Mouse (Mus musculus) right cerebral cortex, adult 18-20 months (tissue): ENCODE results near the gene Prkag2.
A peak's percentile ranks its signal among the peaks of the same experiment; 100 is the strongest.

Source experiments
- DNase-seq: peaks from one replicate; pipeline ENCODE4 v3.0.0; 2022; ENCODE audit warnings: mixed read lengths

Gene Prkag2

GRCm38 (mm10) chr5:25044007-25044406 is 56.4 kb downstream of the Prkag2 start:
- no peak for DNase-seq

- no peak for DNase-seq
These were observed 58.5 kb downstream of the Prkag2 start for GRCm38 (mm10) chr5:25041947-25042346.

GRCm38 (mm10) chr5:25041307-25041706 is 59.1 kb downstream of the Prkag2 start:
- no peak for DNase-seq

GRCm38 (mm10) chr5:25040903-25041302 is 59.5 kb downstream of the Prkag2 start:
- no peak for DNase-seq

GRCm38 (mm10) chr5:25038827-25039226 is 61.6 kb downstream of the Prkag2 start:
- DNase-seq = no peak

- no peak for DNase-seq
These were observed 65.1 kb downstream of the Prkag2 start for GRCm38 (mm10) chr5:25035391-25035790.

- DNase-seq = peak; percentile 63
These were observed 69.0 kb downstream of the Prkag2 start for GRCm38 (mm10) chr5:25031456-25031856.

- DNase-seq = no peak
These were observed 69.4 kb downstream of the Prkag2 start for GRCm38 (mm10) chr5:25031037-25031436.

GRCm38 (mm10) chr5:25030276-25030681 is 70.2 kb downstream of the Prkag2 start:
- DNase-seq = no peak

GRCm38 (mm10) chr5:25027673-25028072 is 72.8 kb downstream of the Prkag2 start:
- DNase-seq = no peak

GRCm38 (mm10) chr5:25025309-25026019 is 75.0 kb downstream of the Prkag2 start:
- DNase-seq = peak; percentile 61

- peak; percentile 37 for DNase-seq
These were observed 77.5 kb downstream of the Prkag2 start for GRCm38 (mm10) chr5:25022904-25023303.

GRCm38 (mm10) chr5:25019221-25019620 is 81.2 kb downstream of the Prkag2 start:
- no peak for DNase-seq

- DNase-seq = no peak
These were observed 88.3 kb downstream of the Prkag2 start for GRCm38 (mm10) chr5:25012134-25012533.

GRCm38 (mm10) chr5:25011019-25011485 is 89.4 kb downstream of the Prkag2 start:
- peak; percentile 81 for DNase-seq

GRCm38 (mm10) chr5:25010438-25010892 is 90.0 kb downstream of the Prkag2 start:
- peak; percentile 91 for DNase-seq

- DNase-seq = no peak
These were observed 90.7 kb downstream of the Prkag2 start for GRCm38 (mm10) chr5:25009770-25010169.

GRCm38 (mm10) chr5:25008966-25009365 is 91.5 kb downstream of the Prkag2 start:
- no peak for DNase-seq

GRCm38 (mm10) chr5:25006848-25007247 is 93.6 kb downstream of the Prkag2 start:
- peak; percentile 89 for DNase-seq

- no peak for DNase-seq
These were observed 94.8 kb downstream of the Prkag2 start for GRCm38 (mm10) chr5:25005532-25006129.

- DNase-seq = no peak
These were observed 99.0 kb downstream of the Prkag2 start for GRCm38 (mm10) chr5:25001391-25001794.

GRCm38 (mm10) chr5:24999351-24999750 is 101.1 kb downstream of the Prkag2 start:
- no peak for DNase-seq

- peak; percentile 79 for DNase-seq
These were observed 104.8 kb downstream of the Prkag2 start for GRCm38 (mm10) chr5:24995576-24996100.

GRCm38 (mm10) chr5:24993190-24993589 is 107.3 kb downstream of the Prkag2 start:
- DNase-seq = no peak
